Mouse (Mus musculus) E14TG2a.4 (cell line): ENCODE data around the gene Gm21983.

Experiments used
- CTCF ChIP-seq: conservative IDR thresholded peaks from 2 replicates; pipeline ENCODE4 v1.5.1; 2014; ENCODE audit warnings: low read length
- POU5F1 ChIP-seq: IDR thresholded peaks from 2 replicates; pipeline ENCODE4 v1.6.1; 2014; ENCODE audit warnings: low read length, borderline replicate concordance

- TF ChIP-seq CTCF (no peak), POU5F1 (no peak)
Measured at GRCm38 (mm10) chr7:27221939-27222338, 41.1 kb upstream of the Gm21983 start.
